ENCODE assay signal across 23 mouse cellular contexts in genomic region chr2:100977202-100977601, GRCm38 (mm10).
"Had no signal": no experiment of that assay in that cellular context is flagged by ENCODE, and none has a peak within 500 bp of the region (broad histone marks: within the 10 kb centered on the region; RNA-seq: fewer than 3 reads in every experiment).

No protein-coding gene starts in this region.

- H3K9ac ChIP-seq: heart, embryonic 12.5 days; hindbrain, embryonic 12.5 days; hindbrain, embryonic 14.5 days; limb, embryonic 13.5 days; limb, embryonic 15.5 days; liver, embryonic 12.5 days; liver, embryonic 14.5 days had no signal

- H3K4me1 ChIP-seq: heart, embryonic 10.5 days; heart, embryonic 12.5 days; hindbrain, embryonic 10.5 days; hindbrain, embryonic 12.5 days; limb, embryonic 13.5 days; limb, embryonic 15.5 days; liver, embryonic 12.5 days had no signal

- H3K27ac ChIP-seq: gastrocnemius, adult 2 months; heart, embryonic 10.5 days; hindbrain, embryonic 10.5 days; hindbrain, embryonic 12.5 days; hindbrain, embryonic 14.5 days; limb, embryonic 13.5 days; limb, embryonic 15.5 days; liver, embryonic 12.5 days; liver, embryonic 14.5 days had no signal

- H3K36me3 ChIP-seq: heart, embryonic 10.5 days; heart, embryonic 12.5 days; hindbrain, embryonic 10.5 days; hindbrain, embryonic 12.5 days; limb, embryonic 13.5 days; limb, embryonic 15.5 days; liver, embryonic 12.5 days had no signal

- H3K4me2 ChIP-seq: heart, embryonic 12.5 days; hindbrain, embryonic 12.5 days; hindbrain, embryonic 14.5 days; limb, embryonic 13.5 days; limb, embryonic 15.5 days; liver, embryonic 12.5 days had no signal

- H3K4me3 ChIP-seq: gastrocnemius, adult 2 months; heart, embryonic 10.5 days; heart, embryonic 12.5 days; hindbrain, embryonic 10.5 days; hindbrain, embryonic 12.5 days; limb, embryonic 13.5 days; limb, embryonic 15.5 days; liver, embryonic 12.5 days had no signal

- H3K9me3 ChIP-seq: heart, embryonic 10.5 days; heart, embryonic 12.5 days; hindbrain, embryonic 10.5 days; hindbrain, embryonic 12.5 days; limb, embryonic 13.5 days; limb, embryonic 15.5 days; liver, embryonic 12.5 days had no signal

- H3K27me3 ChIP-seq: heart, embryonic 12.5 days; hindbrain, embryonic 12.5 days; limb, embryonic 13.5 days; limb, embryonic 15.5 days; liver, embryonic 12.5 days had no signal

- DNase-seq: gastrocnemius, adult 2 months; gastrocnemius, postnatal 10 days; gastrocnemius, postnatal 25 days; heart, adult 18-20 months; heart, postnatal 10 days; heart, postnatal 4 days; kidney, postnatal 14 days; layer of hippocampus, adult 9-11 months; layer of hippocampus, postnatal 36 days; left cerebral cortex, postnatal 4 days; lung, adult 18-20 months had no signal

- ATAC-seq: forebrain, embryonic 16.5 days; hindbrain, embryonic 16.5 days; inflammation-experienced regulatory T-cells, adult 6 months; liver, embryonic 12.5 days had no signal
